Mouse (Mus musculus) midbrain, embryonic 13.5 days (tissue): ENCODE measurements around the gene Krtap4-2. TPM values are rescaled to one million over a fixed set of nuclear protein-coding genes. Genes with fewer than 3 reads are reported as not detected.

Experiments
- polyA plus RNA-seq: library from polyadenylated mRNA; unstranded; fragments of >200 nt; fragmentation: Nextera tagmentation; extraction: Ambion mirVana; gene quantifications from 2 replicates; pipeline ENCODE4 v1.2.1, GENCODE M21; 2015

The Krtap4-2 gene
- polyA plus RNA-seq, 1 experiment from 2014 or later, result not detected

Other genes starting within 250 kb of the Krtap4-2 start
- 36.3 and 36.8 TPM in 2 replicates for gene Krt10, start 245.7 kb downstream of the Krtap4-2 start, polyA plus RNA-seq
- 0.13 TPM in 1 of 2 replicates, not detected in the other for gene Krt12, start 212.8 kb downstream of the Krtap4-2 start, polyA plus RNA-seq
- gene Krt20, start 196.9 kb downstream of the Krtap4-2 start, polyA plus RNA-seq, result 0.10 TPM in 1 of 2 replicates, not detected in the other
- not detected in 2 replicates for gene Krt23, start 141.9 kb downstream of the Krtap4-2 start, polyA plus RNA-seq
- not detected in 2 replicates for gene Krt39, start 113.7 kb downstream of the Krtap4-2 start, polyA plus RNA-seq
- gene Krt40, start 91.9 kb downstream of the Krtap4-2 start, polyA plus RNA-seq, result not detected in 2 replicates
- not detected in 2 replicates for gene Krtap3-3, start 84.2 kb downstream of the Krtap4-2 start, polyA plus RNA-seq
- not detected in 2 replicates for gene Krtap3-2, start 78.2 kb downstream of the Krtap4-2 start, polyA plus RNA-seq
- not detected in 2 replicates for gene Gm11939, start 75.6 kb downstream of the Krtap4-2 start, polyA plus RNA-seq
- gene Krtap3-1, start 68.5 kb downstream of the Krtap4-2 start, polyA plus RNA-seq, result not detected in 2 replicates
- not detected in 2 replicates for gene Krtap1-5, start 54.1 kb downstream of the Krtap4-2 start, polyA plus RNA-seq
- gene Krtap1-4, start 51.4 kb downstream of the Krtap4-2 start, polyA plus RNA-seq, result not detected in 2 replicates
- gene Krtap1-3, start 43.7 kb downstream of the Krtap4-2 start, polyA plus RNA-seq, result not detected in 2 replicates
- gene Krtap9-3, start 37.0 kb downstream of the Krtap4-2 start, polyA plus RNA-seq, result not detected in 2 replicates
- gene Gm11938, start 31.8 kb downstream of the Krtap4-2 start, polyA plus RNA-seq, result not detected in 2 replicates
- not detected in 2 replicates for gene Gm11937, start 24.9 kb downstream of the Krtap4-2 start, polyA plus RNA-seq
- gene Krtap2-4, start 20.2 kb downstream of the Krtap4-2 start, polyA plus RNA-seq, result not detected in 2 replicates
- not detected in 2 replicates for gene Gm11562, start 14.6 kb downstream of the Krtap4-2 start, polyA plus RNA-seq
- gene Krtap4-1, start 6.8 kb downstream of the Krtap4-2 start, polyA plus RNA-seq, result not detected in 2 replicates
- not detected in 2 replicates for gene Krtap4-7, start 9.0 kb upstream of the Krtap4-2 start, polyA plus RNA-seq
- gene Gm11555, start 15.2 kb upstream of the Krtap4-2 start, polyA plus RNA-seq, result not detected in 2 replicates
- gene Gm11563, start 23.9 kb upstream of the Krtap4-2 start, polyA plus RNA-seq, result not detected in 2 replicates
- not detected in 2 replicates for gene Krtap4-6, start 30.9 kb upstream of the Krtap4-2 start, polyA plus RNA-seq
- gene Gm14190, start 55.7 kb upstream of the Krtap4-2 start, polyA plus RNA-seq, result not detected in 2 replicates
- gene Gm14180, start 99.2 kb upstream of the Krtap4-2 start, polyA plus RNA-seq, result not detected in 2 replicates
- not detected in 2 replicates for gene Gm11595, start 137.8 kb upstream of the Krtap4-2 start, polyA plus RNA-seq
- gene Krtap4-8, start 145.6 kb upstream of the Krtap4-2 start, polyA plus RNA-seq, result not detected in 2 replicates
- gene Krtap4-9, start 150.1 kb upstream of the Krtap4-2 start, polyA plus RNA-seq, result not detected in 2 replicates
- gene Gm11596, start 158.4 kb upstream of the Krtap4-2 start, polyA plus RNA-seq, result not detected in 2 replicates
- gene Gm11569, start 163.8 kb upstream of the Krtap4-2 start, polyA plus RNA-seq, result not detected in 2 replicates
- not detected in 2 replicates for gene Gm11554, start 169.4 kb upstream of the Krtap4-2 start, polyA plus RNA-seq
- gene Krtap4-13, start 174.8 kb upstream of the Krtap4-2 start, polyA plus RNA-seq, result not detected in 2 replicates
- gene Gm11564, start 180.6 kb upstream of the Krtap4-2 start, polyA plus RNA-seq, result not detected in 2 replicates
- gene 2300003K06Rik, start 203.0 kb upstream of the Krtap4-2 start, polyA plus RNA-seq, result not detected in 2 replicates
- not detected in 2 replicates for gene Krtap4-16, start 216.5 kb upstream of the Krtap4-2 start, polyA plus RNA-seq
- not detected in 2 replicates for gene Gm11568, start 222.8 kb upstream of the Krtap4-2 start, polyA plus RNA-seq
- gene Gm11559, start 229.4 kb upstream of the Krtap4-2 start, polyA plus RNA-seq, result not detected in 2 replicates
- not detected in 2 replicates for gene Krtap9-1, start 238.3 kb upstream of the Krtap4-2 start, polyA plus RNA-seq
- gene Gm11567, start 244.1 kb upstream of the Krtap4-2 start, polyA plus RNA-seq, result not detected in 2 replicates